Mouse (Mus musculus) lung, embryonic 14.5 days (tissue): ENCODE measurements around the gene Mrgprx1. TPM values are rescaled to one million over a fixed set of nuclear protein-coding genes. Genes with fewer than 3 reads are reported as not detected.

Experiments
- ATAC-seq: fragments of 200-750 bp; cut with Nextera tagmentation; 2 replicates; pipeline ENCODE4 v1.8.0; 2017; ENCODE audit warnings: mild to moderate bottlenecking, moderate TSS enrichment, moderate library complexity; ENCODE audit not compliant: insufficient read depth
- DNase-seq: peaks from one replicate; pipeline ENCODE4 v3.0.0-alpha.2; 2015
- H3K27ac ChIP-seq: fragments of 300-500 bp; sonication (generic); 2 replicates; pipeline ENCODE4 v1.5.1; 2014; ENCODE audit warnings: low read depth, mild to moderate bottlenecking, moderate library complexity
- H3K27me3 ChIP-seq: fragments of 300-500 bp; sonication (generic); 2 replicates; pipeline ENCODE4 v1.6.1; 2014; ENCODE audit warnings: low read length, control low read depth; ENCODE audit not compliant: insufficient read depth
- H3K36me3 ChIP-seq: fragments of 300-500 bp; sonication (generic); 2 replicates; pipeline ENCODE4 v1.6.1; 2014; ENCODE audit warnings: control low read depth; ENCODE audit not compliant: insufficient read depth
- H3K4me1 ChIP-seq: fragments of 300-500 bp; sonication (generic); 2 replicates; pipeline ENCODE4 v1.6.1; 2014; ENCODE audit warnings: antibody characterized with exemption, control low read depth; ENCODE audit not compliant: insufficient read depth
- H3K4me2 ChIP-seq: fragments of 300-500 bp; sonication (generic); 2 replicates; pipeline ENCODE4 v1.6.1; 2014; ENCODE audit warnings: mild to moderate bottlenecking
- H3K4me3 ChIP-seq: fragments of 300-500 bp; sonication (generic); 2 replicates; pipeline ENCODE4 v1.5.1; 2014; ENCODE audit warnings: low read depth, low read length
- H3K9ac ChIP-seq: fragments of 300-500 bp; sonication (generic); 2 replicates; pipeline ENCODE4 v1.6.1; 2014
- H3K9me3 ChIP-seq: fragments of 300-500 bp; sonication (generic); 2 replicates; pipeline ENCODE4 v1.6.1; 2016; ENCODE audit warnings: low read depth, low read length, control low read depth
- CTCF ChIP-seq: IDR thresholded peaks from 2 replicates; pipeline ENCODE4 v1.5.1; 2016; ENCODE audit warnings: antibody characterized with exemption, low read depth
- WGBS: fragments of 180-500 bp; shearing (Covaris S2); extraction: QIAGEN DNeasy Blood & Tissue Kit; methylation state at CpG from one replicate; pipeline ENCODE4 v1.1.7; 2014; 5-methylcytosine and 5-hydroxymethylcytosine counted together
- polyA plus RNA-seq: library from polyadenylated mRNA; unstranded; fragments of >200 nt; fragmentation: Nextera tagmentation; extraction: Ambion mirVana; gene quantifications from 2 replicates; pipeline ENCODE4 v1.2.1, GENCODE M21; 2014

The Mrgprx1 gene
- polyA plus RNA-seq, 1 experiment from 2014 or later: not detected

DNA sequence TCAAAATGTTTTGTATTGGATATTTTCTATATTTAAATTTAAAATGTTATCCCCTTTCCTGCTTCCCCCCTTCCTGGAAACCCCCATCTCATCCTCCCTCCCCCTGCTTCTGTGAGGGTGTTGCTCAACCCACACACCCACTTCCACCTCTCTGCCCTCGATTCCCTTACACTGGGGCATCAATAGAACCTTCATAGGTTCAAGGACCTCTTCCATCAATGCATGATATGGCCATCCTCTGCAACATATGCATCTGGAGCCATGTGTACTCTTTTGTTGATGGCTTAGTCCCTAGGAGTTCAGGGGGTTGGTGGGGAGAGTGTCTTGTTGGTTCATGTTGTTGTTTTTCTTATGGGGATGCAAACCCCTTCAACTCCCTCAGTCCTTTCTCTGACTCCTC lies 45.4 kb downstream of the Mrgprx1 start, which contains the start of gene Mrgpra4:
Mrgpra4 (minus strand) TSS at position 101 of the 400 bp plus-strand sequence.
- WGBS: 76% methylated on average over 1 of the region's 1 CpGs

More for the DNA sequence above, 45.4 kb downstream of the Mrgprx1 start, which contains the start of gene Mrgpra4:
- no peak within 1 kb of the TSS for H3K9ac ChIP-seq
- TF ChIP-seq CTCF: no peak
- no peak for ATAC-seq
- no peaks in the 10 kb centered on the region for H3K36me3 ChIP-seq
- H3K4me1 ChIP-seq: no peaks in the 10 kb centered on the region
- no peak within 1 kb of the TSS for H3K4me2 ChIP-seq
- H3K4me3 ChIP-seq: no peak within 1 kb of the TSS
- H3K9me3 ChIP-seq: no peaks in the 10 kb centered on the region
- no peak for DNase-seq
- H3K27me3 ChIP-seq: no peaks in the 10 kb centered on the region
- H3K27ac ChIP-seq: no peak within 1 kb of the TSS

Other genes with a start within 250 kb of the Mrgprx1 start
- not detected in 2 replicates for gene Mrgpra4, start 45.5 kb downstream of the Mrgprx1 start, polyA plus RNA-seq
- gene Mrgprb5, start 141.4 kb upstream of the Mrgprx1 start, polyA plus RNA-seq: not detected in 2 replicates
- gene Mrgprb4, start 171.7 kb upstream of the Mrgprx1 start, polyA plus RNA-seq: not detected in 2 replicates